Mouse (Mus musculus) testis, adult 2 months (tissue): ENCODE measurements around the gene AL607142.1.

ENCODE experiments used
- CTCF ChIP-seq: fragments of 200-500 bp; IDR thresholded peaks from 2 replicates; pipeline ENCODE4 v1.5.1; 2012; ENCODE audit warnings: low read depth, mild to moderate bottlenecking, inconsistent platforms, low read length, moderate library complexity; ENCODE audit not compliant: control insufficient read depth, insufficient read depth, insufficient replicate concordance
- POLR2A ChIP-seq: fragments of 200-500 bp; IDR thresholded peaks from 2 replicates; pipeline ENCODE4 v1.6.1; 2012; ENCODE audit warnings: low read depth, mild to moderate bottlenecking, inconsistent platforms, low read length, moderate library complexity; ENCODE audit not compliant: control insufficient read depth

DNA sequence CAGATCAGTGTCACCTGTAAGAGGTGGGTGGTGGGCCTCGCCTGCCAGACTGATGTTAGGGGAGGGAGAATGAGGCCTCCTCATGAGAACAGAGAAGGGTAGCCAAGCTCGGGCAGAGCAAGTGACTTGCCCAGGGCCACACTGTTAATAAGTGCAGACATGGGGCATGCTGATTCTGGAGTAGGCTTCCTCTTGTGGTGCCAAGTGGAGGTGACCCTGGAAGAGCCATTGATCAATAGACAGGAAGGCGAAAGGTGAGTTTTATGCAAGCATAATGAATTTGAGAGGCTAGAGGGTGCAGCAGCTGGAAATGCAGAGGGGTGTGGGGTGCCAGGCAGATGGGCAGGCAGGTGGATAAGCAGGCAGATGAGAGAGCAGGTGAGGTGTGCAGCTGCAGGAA, 6.6 kb downstream of the AL607142.1 start:
- TF ChIP-seq POLR2A (no peak), CTCF (no peak)
